Mouse (Mus musculus) hindbrain, embryonic 10.5 days (tissue): ENCODE measurements around the gene Diras2. TPM values are rescaled to one million over a fixed set of nuclear protein-coding genes. Genes with fewer than 3 reads are reported as not detected.
"Not testable (repeated sequence)": the region's sequence is repeated elsewhere in the genome, so short reads cannot be mapped to it uniquely, and the experiment has no call there.

Experiments
- DNase-seq: peaks from one replicate; pipeline ENCODE4 v3.0.0-alpha.2; 2017; ENCODE audit warnings: low spot score
- H3K27ac ChIP-seq: fragments of 300-500 bp; sonication (generic); 2 replicates; pipeline ENCODE4 v1.5.1; 2016; ENCODE audit warnings: mild to moderate bottlenecking, moderate library complexity
- H3K27me3 ChIP-seq: fragments of 300-500 bp; sonication (generic); 2 replicates; pipeline ENCODE4 v1.6.1; 2016; ENCODE audit warnings: mild to moderate bottlenecking; ENCODE audit not compliant: poor library complexity, insufficient read depth, severe bottlenecking
- H3K36me3 ChIP-seq: fragments of 300-500 bp; sonication (generic); 2 replicates; pipeline ENCODE4 v1.6.1; 2016; ENCODE audit warnings: mild to moderate bottlenecking, moderate library complexity
- H3K4me1 ChIP-seq: fragments of 300-500 bp; sonication (generic); replicated peaks from 2 replicates; pipeline ENCODE4 v1.6.1; 2016; ENCODE audit warnings: mild to moderate bottlenecking
- H3K4me3 ChIP-seq: fragments of 300-500 bp; sonication (generic); 2 replicates; pipeline ENCODE4 v1.5.1; 2016; ENCODE audit warnings: mild to moderate bottlenecking, moderate library complexity
- H3K9me3 ChIP-seq: fragments of 300-500 bp; sonication (generic); 2 replicates; pipeline ENCODE4 v1.6.1; 2016; ENCODE audit warnings: mild to moderate bottlenecking, moderate library complexity
- WGBS: fragments of 180-500 bp; shearing (Covaris S2); methylation state at CpG from one replicate; pipeline ENCODE4 v1.1.7; 2016; 5-methylcytosine and 5-hydroxymethylcytosine counted together
- polyA plus RNA-seq: library from polyadenylated mRNA; unstranded; fragments of >200 nt; fragmentation: Nextera tagmentation; extraction: Ambion mirVana; gene quantifications from 2 replicates; pipeline ENCODE4 v1.2.1, GENCODE M21; 2016

Diras2 gene
- polyA plus RNA-seq, 1 experiment from 2014 or later: 0.29 TPM

DNA sequence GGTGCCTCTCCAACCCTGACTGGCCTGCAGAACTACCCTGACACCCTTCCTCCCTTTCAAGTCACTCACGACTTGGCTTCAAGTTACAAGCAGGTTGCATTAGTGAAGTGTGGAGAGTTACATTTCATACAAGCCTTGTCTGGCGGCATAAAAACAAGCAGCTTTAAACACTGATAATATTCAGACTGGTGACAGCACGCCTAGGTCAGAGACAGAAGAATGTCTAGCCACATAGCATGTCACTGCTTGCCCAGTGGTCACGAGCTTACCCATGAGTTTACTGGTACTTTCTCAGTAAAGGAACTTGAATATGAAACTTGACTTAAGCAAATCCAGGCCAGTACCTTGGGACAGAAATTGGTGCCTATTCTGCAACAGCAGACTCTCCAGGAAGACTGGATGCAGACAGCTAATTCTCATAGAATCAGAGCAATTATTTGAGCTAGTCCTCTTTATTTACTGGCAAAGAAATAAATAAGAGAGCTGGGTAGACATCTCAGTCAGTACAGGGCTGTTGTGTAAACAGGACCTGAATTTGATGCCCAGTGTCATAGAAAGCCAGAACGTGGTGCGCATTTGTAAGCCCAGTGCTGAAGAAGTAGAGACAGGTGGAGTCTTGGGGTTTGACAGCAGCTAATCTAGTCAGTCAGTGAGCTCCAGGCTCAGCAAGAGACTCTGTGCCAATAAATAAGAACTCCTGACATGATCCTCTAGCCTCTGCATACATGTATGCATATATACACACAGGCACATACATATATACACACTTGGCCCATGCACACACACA is 4.6 kb downstream of the Diras2 start:
- Histone ChIP-seq H3K4me3 (no peak overlapping the region), H3K27me3 (peaks cover 27% of the 10 kb centered on the region), H3K36me3 (no peaks in the 10 kb centered on the region), H3K4me1 (peaks cover 10% of the 10 kb centered on the region), H3K9me3 (no peaks in the 10 kb centered on the region), H3K27ac (no peak overlapping the region)
- no peak for DNase-seq
- WGBS: 79% methylated on average over 6 of the region's 6 CpGs

- H3K27ac ChIP-seq: no peak overlapping the region
- 84% methylated on average over 11 of the region's 11 CpGs for WGBS
- H3K27me3 ChIP-seq: peaks cover 14% of the 10 kb centered on the region
- peaks cover 8% of the 10 kb centered on the region for H3K4me1 ChIP-seq
- no peak overlapping the region for H3K4me3 ChIP-seq
- no peak for DNase-seq
- H3K36me3 ChIP-seq: no peaks in the 10 kb centered on the region
- no peaks in the 10 kb centered on the region for H3K9me3 ChIP-seq
Observed at GRCm38 (mm10) chr13:52524313-52524712, 6.8 kb downstream of the Diras2 start.

- 63% methylated on average over 6 of the region's 6 CpGs for WGBS
- Histone ChIP-seq H3K9me3 (no peaks in the 10 kb centered on the region), H3K27me3 (no peaks in the 10 kb centered on the region), H3K4me1 (peaks cover 8% of the 10 kb centered on the region), H3K4me3 (no peak overlapping the region), H3K36me3 (no peaks in the 10 kb centered on the region), H3K27ac (no peak overlapping the region)
- DNase-seq: no peak
Observed at GRCm38 (mm10) chr13:52521176-52521575, 9.9 kb downstream of the Diras2 start.

- Histone ChIP-seq H3K27ac (no peak overlapping the region), H3K4me3 (no peak overlapping the region), H3K4me1 (peaks cover 8% of the 10 kb centered on the region), H3K9me3 (no peaks in the 10 kb centered on the region), H3K36me3 (no peaks in the 10 kb centered on the region), H3K27me3 (no peaks in the 10 kb centered on the region)
- 89% methylated on average over 5 of the region's 5 CpGs for WGBS
- DNase-seq: no peak
Observed at GRCm38 (mm10) chr13:52519425-52519824, 11.7 kb downstream of the Diras2 start.

DNA sequence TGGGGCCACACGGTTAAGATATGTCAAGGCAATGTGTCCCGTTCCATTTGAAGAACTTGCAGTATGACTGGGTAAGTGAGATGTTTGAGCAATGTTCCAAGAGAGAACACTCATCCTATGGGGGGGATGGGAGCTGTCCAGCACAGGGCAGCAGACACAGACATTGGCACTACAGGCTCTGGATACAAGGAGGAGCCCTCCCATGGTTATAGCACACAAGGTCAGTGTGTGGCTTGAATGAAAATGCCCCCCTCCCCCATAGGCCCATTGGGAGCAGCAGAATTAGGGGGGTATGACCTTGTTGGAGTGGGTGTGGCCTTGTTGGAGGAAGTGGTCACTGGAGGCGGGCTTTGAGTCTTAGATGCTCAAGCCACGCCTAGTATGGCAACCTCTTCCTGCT is 12.7 kb downstream of the Diras2 start:
- 90% methylated on average over 4 of the region's 4 CpGs for WGBS
- Histone ChIP-seq H3K9me3 (no peaks in the 10 kb centered on the region), H3K4me1 (peaks cover 8% of the 10 kb centered on the region), H3K27ac (no peak overlapping the region), H3K4me3 (no peak overlapping the region), H3K27me3 (no peaks in the 10 kb centered on the region), H3K36me3 (no peaks in the 10 kb centered on the region)
- DNase-seq: no peak

GRCm38 (mm10) chr13:52517021-52517420 is 14.1 kb downstream of the Diras2 start:
- Histone ChIP-seq H3K9me3 (no peaks in the 10 kb centered on the region), H3K4me1 (peaks cover 8% of the 10 kb centered on the region), H3K36me3 (no peaks in the 10 kb centered on the region), H3K27me3 (no peaks in the 10 kb centered on the region), H3K27ac (no peak overlapping the region), H3K4me3 (no peak overlapping the region)
- no peak for DNase-seq
- 94% methylated on average over 5 of the region's 5 CpGs for WGBS

GRCm38 (mm10) chr13:52516561-52516960 is 14.5 kb downstream of the Diras2 start:
- Histone ChIP-seq H3K9me3 (no peaks in the 10 kb centered on the region), H3K4me1 (peaks cover 8% of the 10 kb centered on the region), H3K4me3 (no peak overlapping the region), H3K27me3 (no peaks in the 10 kb centered on the region), H3K36me3 (no peaks in the 10 kb centered on the region), H3K27ac (no peak overlapping the region)
- 90% methylated on average over 4 of the region's 4 CpGs for WGBS
- DNase-seq: no peak

DNA sequence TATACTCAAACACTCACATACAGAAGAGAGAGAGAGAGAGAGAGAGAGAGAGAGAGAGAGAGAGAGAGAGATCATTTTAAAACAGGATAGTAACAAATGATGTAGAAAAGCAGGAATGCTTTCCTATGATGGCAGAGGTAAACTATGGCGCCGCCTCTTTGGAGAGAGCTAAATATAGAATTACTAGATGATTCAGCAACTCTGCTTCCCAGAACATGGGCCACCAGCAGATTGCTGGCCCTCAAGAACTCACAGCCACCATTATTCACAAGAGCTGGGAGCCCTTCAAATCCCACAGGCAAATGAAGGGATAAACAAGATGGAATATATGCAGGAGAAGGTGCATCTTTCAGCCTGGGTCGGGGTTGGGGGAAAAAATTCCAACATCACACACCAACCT is 15.0 kb downstream of the Diras2 start:
- 90% methylated on average over 3 of the region's 3 CpGs for WGBS
- no peak for DNase-seq
- Histone ChIP-seq H3K9me3 (no peaks in the 10 kb centered on the region), H3K36me3 (no peaks in the 10 kb centered on the region), H3K27ac (no peak overlapping the region), H3K4me1 (peaks cover 3% of the 10 kb centered on the region), H3K27me3 (no peaks in the 10 kb centered on the region), H3K4me3 (no peak overlapping the region)

GRCm38 (mm10) chr13:52513554-52513953 is 17.5 kb downstream of the Diras2 start:
- no peak overlapping the region for H3K4me3 ChIP-seq

GRCm38 (mm10) chr13:52512356-52512755 is 18.7 kb downstream of the Diras2 start:
- WGBS: 48% methylated on average over 5 of the region's 5 CpGs
- Histone ChIP-seq H3K4me3 (no peak overlapping the region), H3K27me3 (no peaks in the 10 kb centered on the region), H3K4me1 (no peaks in the 10 kb centered on the region), H3K9me3 (no peaks in the 10 kb centered on the region), H3K27ac (no peak overlapping the region), H3K36me3 (no peaks in the 10 kb centered on the region)
- no peak for DNase-seq

More at GRCm38 (mm10) chr13:52513554-52513953, 17.5 kb downstream of the Diras2 start:
- Histone ChIP-seq H3K27ac (no peak overlapping the region), H3K36me3 (no peaks in the 10 kb centered on the region), H3K27me3 (no peaks in the 10 kb centered on the region), H3K9me3 (no peaks in the 10 kb centered on the region), H3K4me1 (no peaks in the 10 kb centered on the region)
- no peak for DNase-seq
- 86% methylated on average over 3 of the region's 3 CpGs for WGBS

DNA sequence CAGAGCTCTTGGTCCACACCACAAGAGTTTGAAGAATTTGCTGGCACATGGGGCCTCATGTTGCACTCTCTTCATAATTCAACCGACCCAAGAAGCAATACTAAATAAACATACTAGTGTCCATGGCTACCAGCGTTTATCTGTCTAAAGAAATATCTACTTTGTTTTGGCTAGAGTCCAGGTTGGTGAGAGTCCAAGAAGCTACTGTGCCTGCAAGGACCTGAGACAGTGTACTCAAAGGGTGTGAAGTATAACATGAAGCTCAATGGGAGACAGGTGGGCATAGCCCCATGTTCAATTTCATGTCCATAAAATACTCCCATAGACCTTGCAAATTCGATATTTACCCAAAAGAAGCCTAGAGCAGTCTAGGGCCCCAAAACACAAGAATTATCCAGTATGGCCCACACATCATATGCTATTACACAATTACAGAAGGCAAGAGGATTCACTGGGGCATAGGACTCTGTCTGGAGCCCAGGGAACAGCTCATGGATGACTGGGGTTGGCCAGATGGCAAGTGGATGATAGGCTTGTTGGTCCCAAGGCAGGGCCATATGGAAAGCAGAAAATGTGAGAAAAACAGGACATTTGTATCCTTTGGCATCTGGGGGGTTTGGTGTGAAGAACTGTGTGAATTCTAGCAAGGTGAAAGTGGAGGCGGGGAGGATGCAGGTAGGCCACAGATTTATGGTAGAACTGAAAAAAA is 20.8 kb downstream of the Diras2 start:
- Histone ChIP-seq H3K4me1 (no peaks in the 10 kb centered on the region), H3K9me3 (no peaks in the 10 kb centered on the region), H3K36me3 (no peaks in the 10 kb centered on the region), H3K27me3 (no peaks in the 10 kb centered on the region), H3K4me3 (no peak overlapping the region), H3K27ac (no peak overlapping the region)
- DNase-seq: no peak
- 88% methylated on average over 4 of the region's 4 CpGs for WGBS

GRCm38 (mm10) chr13:52507460-52508293 is 23.4 kb downstream of the Diras2 start:
- no peaks in the 10 kb centered on the region for H3K9me3 ChIP-seq
- no peak overlapping the region for H3K27ac ChIP-seq
- no peak for DNase-seq
- 88% methylated on average over 35 of the region's 35 CpGs for WGBS
- H3K27me3 ChIP-seq: no peaks in the 10 kb centered on the region
- no peak overlapping the region for H3K4me3 ChIP-seq
- H3K4me1 ChIP-seq: 0 out of 2 replicates have a peak, but pooled peaks cover 4% of the 10 kb centered on the region
- H3K36me3 ChIP-seq: no peaks in the 10 kb centered on the region

GRCm38 (mm10) chr13:52506822-52507221 is 24.3 kb downstream of the Diras2 start:
- H3K4me3 ChIP-seq, DNase-seq, H3K27me3 ChIP-seq, H3K36me3 ChIP-seq, H3K9me3 ChIP-seq, H3K27ac ChIP-seq, H3K4me1 ChIP-seq: not testable (repeated sequence)
- 86% methylated on average over 3 of the region's 3 CpGs for WGBS
